Mouse (Mus musculus): ENCODE data around the gene Aff3.

- TF ChIP-seq CTCF (conservative IDR thresholded peaks at IDR 0.05; ENCODE audit: insufficient read depth, insufficient read length, low read depth, low read length), result no peak
- TF ChIP-seq POLR2A (IDR thresholded peaks at IDR 0.05; ENCODE audit: low read depth, low read length), result no peak
Measured at GRCm38 (mm10) chr1:38688216-38688615, 23.5 kb upstream of the Aff3 start.
